ENCODE assay signal across 8 mouse cellular contexts in genomic region chr10:122046511-122046903, GRCm38 (mm10). TPM values are rescaled to one million over a fixed set of nuclear protein-coding genes. Genes with fewer than 3 reads are reported as not detected.
DNase-seq lines count a peak whose midpoint lies in the region; ATAC-seq and TF ChIP-seq lines count a peak whose summit lies in the region.

No protein-coding gene starts in this region.

- H3K27ac ChIP-seq in kidney, postnatal 0 days, result peak overlapping the region; percentile 85
- peak overlapping the region; percentile 82 for H3K27ac ChIP-seq in embryonic facial prominence, embryonic 14.5 days (replicated peaks; ENCODE audit: low read depth, low read length)
- H3K27ac ChIP-seq in intestine, embryonic 14.5 days (ENCODE audit: low read depth), result peak overlapping the region; percentile 78
- H3K27ac ChIP-seq in neural tube, embryonic 12.5 days, result peak overlapping the region; percentile 79

- no peaks in the 10 kb centered on the region for H3K9me3 ChIP-seq in kidney, postnatal 0 days (replicated peaks; ENCODE audit: low read length)
- no peaks in the 10 kb centered on the region for H3K9me3 ChIP-seq in embryonic facial prominence, embryonic 14.5 days (ENCODE audit: control insufficient read depth, low read length)
- H3K9me3 ChIP-seq in intestine, embryonic 14.5 days (ENCODE audit: control insufficient read depth, low read length), result no peaks in the 10 kb centered on the region
- no peaks in the 10 kb centered on the region for H3K9me3 ChIP-seq in neural tube, embryonic 12.5 days

- DNase-seq in kidney, postnatal 0 days (ENCODE audit: low spot score), result peak; percentile 53
- DNase-seq in kidney, adult 11 months, result no peak
- no peak for DNase-seq in embryonic facial prominence, embryonic 14.5 days (ENCODE audit: low spot score)
- no peak for DNase-seq in intestine, embryonic 14.5 days (ENCODE audit: low spot score)
- no peak for DNase-seq in T-cell, adult 2 months (ENCODE audit: low spot score)
- no peak for DNase-seq in thymus, postnatal 36 days
- DNase-seq in layer of hippocampus, adult 11-12 months (ENCODE audit: low spot score), result no peak

- no peak for ATAC-seq in kidney, postnatal 0 days (replicated peaks; ENCODE audit: low FRiP score, low read depth)
- no peak for ATAC-seq in embryonic facial prominence, embryonic 14.5 days (ENCODE audit: low read depth)
- no peak for ATAC-seq in intestine, embryonic 14.5 days (replicated peaks; ENCODE audit: low FRiP score, low TSS enrichment, low read depth)
- ATAC-seq in neural tube, embryonic 12.5 days (ENCODE audit: low FRiP score, low read depth), result 0 out of 2 replicates have a peak, but pooled peaks have one; percentile 11

- WGBS in kidney, postnatal 0 days, result under 1% methylated on average over 13 of the region's 13 CpGs
- under 1% methylated on average over 13 of the region's 13 CpGs for WGBS in embryonic facial prominence, embryonic 14.5 days
- WGBS in intestine, embryonic 14.5 days, result under 1% methylated on average over 13 of the region's 13 CpGs
- WGBS in neural tube, embryonic 12.5 days, result under 1% methylated on average over 13 of the region's 13 CpGs

- peak overlapping the region; percentile 84 for H3K4me3 ChIP-seq in kidney, postnatal 0 days (replicated peaks; ENCODE audit: low read depth, low read length)
- peak overlapping the region; percentile 80 for H3K4me3 ChIP-seq in embryonic facial prominence, embryonic 14.5 days (ENCODE audit: low read depth, low read length)
- H3K4me3 ChIP-seq in intestine, embryonic 14.5 days (ENCODE audit: low read depth, low read length), result peak overlapping the region; percentile 76
- H3K4me3 ChIP-seq in neural tube, embryonic 12.5 days, result peak overlapping the region; percentile 84

- peaks cover 5% of the 10 kb centered on the region; the same call in 1 of the 2 replicates for H3K4me1 ChIP-seq in kidney, postnatal 0 days (replicated peaks; ENCODE audit: insufficient read depth, low read length)
- peaks cover 6% of the 10 kb centered on the region; the same call in 1 of the 2 replicates for H3K4me1 ChIP-seq in embryonic facial prominence, embryonic 14.5 days (ENCODE audit: control insufficient read depth, insufficient read depth, low read length)
- peaks cover 7% of the 10 kb centered on the region for H3K4me1 ChIP-seq in intestine, embryonic 14.5 days (replicated peaks; ENCODE audit: control insufficient read depth, insufficient read depth, low read length)
- peaks cover 19% of the 10 kb centered on the region for H3K4me1 ChIP-seq in neural tube, embryonic 12.5 days

- peak overlapping the region; percentile 64 for H3K4me2 ChIP-seq in kidney, postnatal 0 days (ENCODE audit: low read length)
- H3K4me2 ChIP-seq in embryonic facial prominence, embryonic 14.5 days (ENCODE audit: low read depth, low read length), result peak overlapping the region; percentile 84
- peak overlapping the region; percentile 58 for H3K4me2 ChIP-seq in intestine, embryonic 14.5 days (ENCODE audit: low read length)
- peak overlapping the region; percentile 72 for H3K4me2 ChIP-seq in neural tube, embryonic 12.5 days (replicated peaks)

- H3K36me3 ChIP-seq in kidney, postnatal 0 days (ENCODE audit: insufficient read depth, low read length), result no peaks in the 10 kb centered on the region
- no peaks in the 10 kb centered on the region for H3K36me3 ChIP-seq in embryonic facial prominence, embryonic 14.5 days (ENCODE audit: control insufficient read depth, insufficient read depth, low read length)
- no peaks in the 10 kb centered on the region for H3K36me3 ChIP-seq in intestine, embryonic 14.5 days (ENCODE audit: control insufficient read depth, insufficient read depth, low read length)
- peaks cover 8% of the 10 kb centered on the region; the same call in 1 of the 2 replicates for H3K36me3 ChIP-seq in neural tube, embryonic 12.5 days

- peak overlapping the region; percentile 80 for H3K9ac ChIP-seq in kidney, postnatal 0 days (ENCODE audit: low read depth, low read length)
- H3K9ac ChIP-seq in embryonic facial prominence, embryonic 14.5 days (ENCODE audit: low read depth, low read length), result peak overlapping the region; percentile 88
- H3K9ac ChIP-seq in intestine, embryonic 14.5 days (ENCODE audit: low read length), result peak overlapping the region; percentile 84
- peak overlapping the region; percentile 92 for H3K9ac ChIP-seq in neural tube, embryonic 12.5 days

- H3K27me3 ChIP-seq in kidney, postnatal 0 days (ENCODE audit: insufficient read depth, low read length), result no peaks in the 10 kb centered on the region; the same call in 1 of the 2 replicates
- no peaks in the 10 kb centered on the region for H3K27me3 ChIP-seq in embryonic facial prominence, embryonic 14.5 days (replicated peaks; ENCODE audit: control insufficient read depth, insufficient read depth, low read length)
- H3K27me3 ChIP-seq in intestine, embryonic 14.5 days (replicated peaks; ENCODE audit: control insufficient read depth, insufficient read depth, low read length), result no peaks in the 10 kb centered on the region
- no peaks in the 10 kb centered on the region for H3K27me3 ChIP-seq in neural tube, embryonic 12.5 days (replicated peaks)

- no peak for TF ChIP-seq CTCF in kidney, postnatal 0 days (IDR thresholded peaks at IDR 0.05; ENCODE audit: low read depth)

RNA-seq across cellular contexts. Expression of gene Srgap1, which starts 0.6 kb away (rescaled TPM):
- 10.2 and 13.1 TPM in 2 replicates for polyA plus RNA-seq in kidney, postnatal 0 days (2015; fragmentation: Nextera tagmentation; extraction: Ambion mirVana)
- polyA plus RNA-seq in embryonic facial prominence, embryonic 14.5 days (2014; fragmentation: Nextera tagmentation; extraction: Ambion mirVana), result 10.7 and 11.1 TPM in 2 replicates
- 8.4 and 8.7 TPM in 2 replicates for polyA plus RNA-seq in intestine, embryonic 14.5 days (2014; fragmentation: Nextera tagmentation; extraction: Ambion mirVana)
- 27.5 and 31.8 TPM in 2 replicates for polyA plus RNA-seq in neural tube, embryonic 12.5 days (2016; fragmentation: Nextera tagmentation; extraction: Ambion mirVana)

RNA-seq across cellular contexts. Expression of gene Rxylt1, which starts 50.7 kb away (rescaled TPM):
- polyA plus RNA-seq in kidney, postnatal 0 days (2015; fragmentation: Nextera tagmentation; extraction: Ambion mirVana), result 72.1 and 75.5 TPM in 2 replicates
- polyA plus RNA-seq in embryonic facial prominence, embryonic 14.5 days (2014; fragmentation: Nextera tagmentation; extraction: Ambion mirVana), result 53.1 and 55.2 TPM in 2 replicates
- polyA plus RNA-seq in intestine, embryonic 14.5 days (2014; fragmentation: Nextera tagmentation; extraction: Ambion mirVana), result 66.1 and 67.6 TPM in 2 replicates
- 38.5 and 43.2 TPM in 2 replicates for polyA plus RNA-seq in neural tube, embryonic 12.5 days (2016; fragmentation: Nextera tagmentation; extraction: Ambion mirVana)
